Mouse (Mus musculus): ENCODE results near the gene Gpr165.

Gpr165 gene

GRCm38 (mm10) chrX:96712907-96713774 is at the start of gene Gpr165:
Gene Gpr165, plus strand, starts transcription at chrX:96713441.
- DNase-seq (ENCODE audit: extremely low read depth, low read depth) = no peak

GRCm38 (mm10) chrX:96674871-96675270 is 38.4 kb upstream of the Gpr165 start:
- DNase-seq (ENCODE audit: extremely low read depth, low read depth) = no peak
